Mouse (Mus musculus) gastrocnemius, postnatal 10 days (tissue): Measurements from ENCODE around the gene Sh3bgrl. TPM values are rescaled to one million over a fixed set of nuclear protein-coding genes. Genes with fewer than 3 reads are reported as not detected.

Experiments used
- DNase-seq: peaks from one replicate; pipeline ENCODE4 v3.0.0; 2021; ENCODE audit warnings: mixed read lengths
- total RNA-seq, 2 experiments: library from RNA; stranded (reverse); gene quantifications; 2 replicates each; pipeline ENCODE4 v1.2.3; 2021

Gene Sh3bgrl
- total RNA-seq, 2 experiments from 2014 or later = 32.4 to 41.3 TPM

DNA sequence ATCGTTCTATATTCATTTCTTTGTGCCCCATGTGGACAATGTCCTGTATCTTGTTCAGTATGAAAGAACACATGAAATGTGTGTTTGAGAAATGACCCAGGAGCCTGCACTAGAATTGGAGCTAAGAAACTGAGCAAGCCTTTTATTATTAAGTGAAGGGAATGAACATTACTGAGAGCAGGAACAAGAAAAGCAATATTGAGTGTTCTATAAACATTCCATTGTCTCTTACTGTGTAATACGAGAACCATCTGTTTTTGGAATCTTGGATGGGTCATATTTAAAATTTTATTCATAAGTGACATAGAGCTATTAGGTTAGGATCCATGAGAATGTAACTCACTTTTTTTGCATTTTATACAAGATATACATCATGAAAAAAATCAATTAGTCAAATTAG lies 36.7 kb downstream of the Sh3bgrl start:
- DNase-seq = no peak

DNA sequence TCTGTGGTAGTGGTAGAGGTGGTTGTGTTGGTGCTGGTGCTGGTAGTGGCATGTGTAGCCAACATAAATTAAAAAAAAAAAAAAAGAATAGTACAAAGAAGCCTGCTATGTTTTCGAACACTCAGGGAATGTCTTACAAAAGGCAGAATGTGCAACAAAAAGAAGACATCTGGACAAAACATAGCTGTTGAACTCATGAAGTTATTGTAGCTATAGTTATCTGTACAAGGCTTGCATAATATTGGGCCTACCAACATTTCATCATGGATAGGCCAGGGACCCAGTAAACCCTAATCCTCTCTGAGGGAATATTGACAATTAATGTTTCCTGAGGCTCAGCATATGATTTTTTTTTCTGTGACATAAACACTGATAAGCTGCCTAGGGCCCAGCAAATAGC lies 37.3 kb downstream of the Sh3bgrl start:
- no peak for DNase-seq

DNA sequence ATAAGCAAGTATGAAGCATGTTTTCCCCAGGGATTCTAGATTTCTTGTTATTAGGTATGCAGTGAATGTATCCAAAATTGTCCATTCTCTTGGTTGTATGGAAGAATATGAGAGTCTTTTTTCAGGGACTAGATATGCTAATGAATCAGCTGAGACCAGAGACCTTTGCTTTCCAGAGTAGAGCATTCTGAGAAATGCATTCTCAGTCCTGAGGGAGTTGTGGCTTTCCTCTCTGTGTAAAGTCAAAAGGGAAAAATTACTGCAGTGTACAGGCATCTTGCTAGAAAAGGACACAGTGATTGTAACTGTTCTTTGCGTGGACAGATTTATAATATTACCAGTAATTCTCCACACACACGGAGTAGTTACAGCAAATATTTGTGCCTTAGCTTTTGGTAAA lies 38.3 kb downstream of the Sh3bgrl start:
- no peak for DNase-seq

DNA sequence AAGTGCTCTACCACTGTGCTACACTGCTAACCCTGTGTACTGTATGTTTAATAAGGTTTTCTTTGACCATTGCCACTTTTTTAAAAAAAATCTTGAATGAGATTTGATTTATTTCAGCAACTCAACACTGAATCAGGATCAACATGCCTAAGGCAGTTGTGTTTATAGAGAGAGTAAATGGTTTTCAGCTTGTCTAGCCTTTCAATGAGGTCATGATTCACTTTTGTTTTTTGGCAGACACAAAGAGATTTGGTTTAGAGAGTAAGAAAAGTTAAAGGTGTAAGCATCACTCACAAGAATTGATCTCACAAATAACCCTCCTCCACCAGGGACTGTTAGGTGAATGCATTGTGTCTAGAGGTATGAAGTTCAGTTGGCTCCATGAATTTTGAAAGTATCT lies 41.1 kb downstream of the Sh3bgrl start:
- no peak for DNase-seq

DNA sequence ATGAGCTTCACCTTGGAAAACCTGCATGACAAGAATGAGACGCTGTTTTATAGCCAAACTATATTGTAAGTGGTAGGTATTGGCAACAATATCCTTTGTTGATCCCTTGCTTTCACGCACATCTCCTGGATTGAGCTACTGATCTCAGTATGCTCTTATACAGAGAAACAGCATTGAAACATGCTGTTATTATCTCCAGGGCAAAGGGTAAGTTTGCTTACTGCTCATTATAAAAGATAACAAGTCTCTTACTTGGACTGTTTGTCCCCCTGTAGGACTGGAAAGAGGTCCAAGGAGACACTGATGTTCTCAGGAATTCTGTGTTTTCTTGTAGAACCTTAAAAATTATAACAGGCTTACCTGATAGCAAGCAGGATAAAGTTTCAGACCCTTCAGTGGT lies 41.7 kb downstream of the Sh3bgrl start:
- no peak for DNase-seq

DNA sequence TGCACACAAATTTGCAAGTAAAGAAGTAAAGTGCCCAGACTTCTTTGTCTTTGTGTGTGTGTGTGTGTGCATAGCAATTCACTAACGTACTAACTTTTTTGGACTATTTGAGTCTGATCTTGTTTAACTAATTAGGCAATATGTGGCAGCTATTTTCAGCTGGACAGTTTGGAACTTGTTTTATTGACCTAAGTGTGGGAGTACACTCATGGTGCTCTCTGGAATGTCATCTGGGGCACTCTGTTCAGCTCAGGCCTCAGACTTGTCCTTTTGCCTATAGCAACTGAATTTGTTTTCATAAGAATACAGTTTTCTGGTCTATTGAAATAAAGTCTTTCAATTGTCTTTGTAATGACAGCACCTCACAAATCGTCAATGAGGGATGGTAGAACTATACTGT lies 42.1 kb downstream of the Sh3bgrl start:
- DNase-seq = no peak

DNA sequence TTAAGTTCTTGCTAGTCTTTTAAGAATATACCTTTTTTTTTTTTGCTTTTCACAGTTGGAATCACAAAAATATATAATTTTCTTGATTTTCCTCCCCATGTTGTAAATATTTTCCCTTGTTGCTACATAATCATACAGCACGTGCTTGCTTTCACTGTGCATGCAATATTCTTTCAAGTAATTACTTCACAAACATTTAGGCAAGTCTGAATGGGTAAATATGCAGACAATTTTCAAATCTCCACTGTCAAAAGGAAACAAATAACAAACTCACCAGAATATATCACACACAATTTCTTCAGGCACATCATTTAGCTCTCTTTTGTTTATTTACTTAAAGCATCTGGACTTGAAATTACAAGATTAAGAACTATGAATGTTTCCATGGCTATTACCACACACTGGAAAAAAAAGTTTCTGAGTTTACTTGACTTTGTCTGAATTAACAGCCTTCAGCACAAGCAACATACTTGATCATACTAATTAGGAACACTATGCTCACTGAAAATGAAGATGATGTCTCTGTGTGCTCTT lies 46.2 kb downstream of the Sh3bgrl start:
- no peak for DNase-seq

DNA sequence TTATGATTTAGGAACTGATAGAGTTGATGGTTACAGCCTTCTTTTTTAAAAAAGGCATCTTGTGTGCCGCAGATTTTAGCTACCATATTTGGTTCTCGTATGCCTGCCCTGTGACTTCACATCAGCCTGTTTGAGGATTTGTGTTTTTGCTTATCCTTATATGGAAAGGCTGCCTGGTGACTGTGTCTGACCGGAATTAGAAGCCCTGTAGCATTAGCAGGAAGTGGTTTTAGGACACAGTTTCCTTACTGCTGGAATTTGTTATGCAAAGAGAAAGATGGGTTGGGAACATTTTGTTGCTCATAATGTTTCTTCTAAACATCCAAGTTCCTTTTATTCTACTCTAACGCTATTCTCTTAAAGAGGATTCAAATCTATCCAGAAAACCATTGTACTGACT lies 47.1 kb downstream of the Sh3bgrl start:
- no peak for DNase-seq

DNA sequence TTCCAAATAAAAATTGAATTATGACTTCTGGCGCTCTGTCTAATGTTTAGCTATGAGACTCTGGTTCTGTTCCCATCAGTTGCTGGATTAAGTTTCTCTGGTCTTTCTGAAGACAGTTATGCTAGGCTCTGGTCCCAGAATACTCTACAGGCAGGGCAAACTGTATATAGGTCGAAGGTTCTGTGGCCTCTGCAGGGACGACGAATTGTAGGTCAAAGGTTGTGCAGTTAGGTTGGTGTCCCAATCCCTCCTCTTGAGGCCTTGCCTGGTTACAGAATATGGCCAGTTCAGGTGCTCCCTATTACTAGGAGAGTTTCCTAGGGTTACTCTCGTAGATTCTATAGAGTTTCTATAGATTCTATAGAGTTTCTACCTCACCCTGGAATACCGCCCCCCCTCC lies 50.6 kb downstream of the Sh3bgrl start:
- no peak for DNase-seq

DNA sequence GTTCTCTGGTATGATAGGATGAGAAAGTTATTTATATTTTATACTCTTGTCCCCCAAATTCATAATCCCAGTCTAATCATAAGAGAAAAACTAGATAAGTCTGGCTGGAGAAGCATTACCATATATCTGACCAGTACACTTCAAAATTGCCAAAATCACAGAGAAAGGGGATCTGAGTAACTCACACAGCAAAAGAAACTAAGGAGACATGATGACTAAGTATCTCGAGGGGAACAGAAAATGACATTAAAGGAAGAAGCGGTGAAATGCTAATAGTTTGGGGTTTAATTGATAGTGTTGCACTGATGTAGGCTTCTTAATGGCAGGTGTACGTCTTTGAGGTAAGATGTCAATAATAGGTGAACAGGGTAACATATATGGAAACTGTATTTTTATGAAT lies 51.9 kb downstream of the Sh3bgrl start:
- no peak for DNase-seq

DNA sequence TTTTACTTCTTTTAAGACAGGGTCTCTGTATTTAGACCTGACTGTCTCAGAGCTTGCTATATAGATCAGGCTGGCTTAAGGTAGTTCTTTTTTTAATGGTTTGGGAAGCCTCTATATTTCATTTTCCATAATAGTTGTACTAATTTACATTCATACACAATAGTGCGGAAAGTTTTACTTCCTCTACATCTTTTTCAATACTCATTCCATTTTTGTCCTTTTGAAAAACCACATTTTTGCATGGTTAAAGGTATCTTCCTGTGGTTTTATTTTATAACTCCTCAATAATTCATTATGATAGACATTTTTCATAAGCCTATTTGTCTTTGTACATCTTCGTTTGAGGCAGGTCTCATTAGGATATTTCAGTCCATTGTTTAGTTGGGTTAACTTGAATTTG lies 56.1 kb downstream of the Sh3bgrl start:
- no peak for DNase-seq

DNA sequence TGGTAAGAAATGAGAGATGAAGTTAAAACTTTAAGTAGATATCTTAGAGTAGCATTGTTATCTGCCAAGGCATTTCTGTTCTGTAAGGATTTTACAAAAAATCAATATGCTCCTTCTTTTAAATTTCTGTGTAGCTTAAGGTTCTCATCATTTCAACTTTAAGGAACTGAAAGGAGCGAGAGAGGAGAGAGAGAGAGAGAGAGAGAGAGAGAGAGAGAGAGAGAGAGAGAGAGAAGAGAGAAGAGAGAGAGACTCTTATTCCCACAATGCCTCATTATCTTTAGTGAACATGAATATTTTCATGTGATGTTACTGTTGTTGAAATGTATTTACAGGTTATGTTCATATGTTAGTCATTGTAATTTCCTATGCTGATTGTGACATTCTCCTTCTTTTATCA lies 65.2 kb downstream of the Sh3bgrl start:
- DNase-seq = no peak

DNA sequence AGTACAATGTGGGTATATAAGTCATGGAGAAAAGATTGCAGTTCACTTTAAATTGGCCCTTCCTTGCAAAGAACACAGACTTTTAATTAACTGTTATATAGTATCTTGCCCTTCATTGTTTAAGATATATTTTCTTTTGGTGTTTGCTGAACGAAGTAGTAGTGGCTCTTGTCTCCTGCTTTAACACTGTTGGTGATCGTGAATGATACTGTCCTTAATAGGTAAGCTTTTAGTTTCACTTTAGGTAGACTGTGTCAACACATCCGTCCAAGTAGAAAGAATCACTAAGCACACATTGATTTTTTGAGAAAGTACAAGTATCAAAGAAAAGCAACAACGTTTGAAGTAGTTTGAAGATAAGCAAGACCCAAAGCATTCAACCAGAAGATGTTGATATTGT lies 65.7 kb downstream of the Sh3bgrl start:
- no peak for DNase-seq

DNA sequence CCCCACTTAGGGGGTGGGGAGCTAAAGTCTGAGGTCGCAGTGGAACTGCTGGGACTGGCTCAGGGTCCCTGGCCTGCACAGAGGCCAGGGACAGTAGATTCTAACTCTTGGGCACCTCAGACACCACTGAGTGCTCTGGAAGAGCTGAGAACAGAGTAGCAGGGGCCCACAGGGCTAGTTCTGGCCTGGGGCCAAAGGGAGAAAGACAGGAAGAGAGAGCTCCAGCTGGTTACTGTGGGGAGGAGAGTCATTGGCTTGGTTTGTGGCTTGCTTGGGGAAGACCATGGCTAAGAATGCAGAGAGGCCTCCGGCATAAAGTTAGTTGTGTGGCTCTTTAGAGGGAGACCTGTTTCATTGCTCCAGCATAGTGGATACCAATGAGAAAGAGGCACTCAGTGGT lies 79.9 kb downstream of the Sh3bgrl start:
- peak; percentile 4 for DNase-seq

DNA sequence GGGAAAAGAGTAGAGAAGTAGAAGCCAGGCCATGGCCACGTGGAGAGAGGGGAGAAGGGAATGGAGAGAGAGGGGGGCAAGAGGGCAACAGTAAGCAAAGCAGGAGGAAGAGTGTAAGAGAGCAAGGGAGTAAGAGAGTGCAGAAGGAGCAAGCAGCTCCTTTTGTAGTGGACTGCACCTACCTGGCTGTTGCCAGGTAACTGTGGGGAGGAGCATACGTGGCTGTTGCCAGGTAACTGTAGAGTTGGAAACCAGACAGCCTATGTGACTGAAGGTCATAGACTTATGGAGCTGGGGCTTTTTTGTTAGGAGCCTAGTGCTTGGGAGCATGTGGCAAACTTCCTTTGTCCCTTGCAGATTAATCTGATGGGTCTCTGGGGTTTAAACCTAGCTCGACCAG lies 80.3 kb downstream of the Sh3bgrl start:
- no peak for DNase-seq

DNA sequence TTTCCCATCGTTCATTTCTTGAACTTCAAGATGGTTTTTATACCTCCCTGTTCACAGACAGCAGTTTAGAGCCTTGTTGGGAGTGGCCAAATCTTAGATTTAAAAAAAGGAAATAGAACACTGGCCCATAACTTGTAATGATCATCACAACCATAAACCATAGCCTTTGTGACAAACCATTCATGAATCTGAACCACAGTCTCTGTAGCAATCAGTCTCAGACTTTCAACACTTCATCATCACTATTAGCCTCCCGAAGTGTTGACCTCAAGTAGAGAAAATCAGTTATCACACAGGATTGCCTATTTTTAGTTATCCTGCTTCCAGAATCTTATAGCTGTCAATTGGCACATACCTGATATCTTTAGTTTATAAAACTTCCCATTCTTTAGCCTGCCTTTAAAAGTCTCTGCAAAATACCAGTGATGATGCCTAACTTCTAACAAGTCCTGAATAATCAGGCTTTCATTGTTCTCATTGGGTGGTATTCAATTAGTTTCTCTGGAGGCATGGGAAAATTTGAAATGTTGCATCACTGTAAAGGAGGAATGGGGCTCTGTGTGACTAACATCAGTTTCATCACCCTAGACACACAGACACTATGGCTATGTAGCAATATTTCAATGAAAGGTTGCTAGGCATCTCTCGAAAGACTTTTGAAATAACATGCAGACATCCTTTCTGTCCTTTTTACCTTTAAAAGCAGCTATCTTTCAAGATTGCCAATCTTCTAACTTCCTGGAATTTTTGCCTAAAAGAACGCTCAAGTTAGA lies 89.7 kb downstream of the Sh3bgrl start:
- DNase-seq = no peak

DNA sequence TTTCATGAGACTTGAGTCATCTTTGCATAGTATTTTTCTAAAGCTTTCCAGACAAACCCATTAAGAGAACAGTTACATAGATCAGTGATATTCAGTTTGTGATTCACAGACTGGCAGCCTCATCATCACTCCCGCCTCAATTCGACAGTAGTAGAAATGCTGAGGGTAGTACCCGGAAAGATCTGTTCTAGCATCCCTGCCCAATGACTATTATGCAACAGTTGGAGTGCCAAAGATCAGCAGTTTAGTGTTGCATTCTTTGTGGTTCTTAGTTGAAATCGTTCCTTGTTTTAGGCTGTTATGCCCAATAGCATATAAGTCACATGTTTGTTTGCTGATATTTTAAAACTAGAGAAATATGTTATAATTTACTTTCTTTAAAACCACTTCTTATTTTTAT lies 94.4 kb downstream of the Sh3bgrl start:
- DNase-seq = no peak

DNA sequence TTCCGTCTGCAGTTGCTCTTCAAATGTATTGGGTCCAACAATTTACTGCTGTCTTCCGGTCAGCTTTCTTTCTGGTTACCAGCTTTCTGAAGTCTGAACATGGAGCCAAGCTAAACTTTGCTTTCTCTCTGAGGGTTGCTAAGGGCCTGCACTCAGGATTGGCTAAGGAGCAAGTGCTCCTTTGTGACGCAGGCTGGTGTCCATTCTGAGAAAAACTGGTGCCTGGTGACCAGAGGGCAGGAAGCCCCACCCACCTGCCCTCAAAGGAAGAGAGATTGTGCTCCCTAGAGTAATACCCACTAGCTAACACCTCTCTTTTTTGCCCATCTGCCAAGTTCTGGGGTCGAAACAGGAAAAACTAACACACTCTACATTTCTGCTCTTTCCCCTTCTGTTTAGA lies 95.8 kb downstream of the Sh3bgrl start:
- DNase-seq = no peak

DNA sequence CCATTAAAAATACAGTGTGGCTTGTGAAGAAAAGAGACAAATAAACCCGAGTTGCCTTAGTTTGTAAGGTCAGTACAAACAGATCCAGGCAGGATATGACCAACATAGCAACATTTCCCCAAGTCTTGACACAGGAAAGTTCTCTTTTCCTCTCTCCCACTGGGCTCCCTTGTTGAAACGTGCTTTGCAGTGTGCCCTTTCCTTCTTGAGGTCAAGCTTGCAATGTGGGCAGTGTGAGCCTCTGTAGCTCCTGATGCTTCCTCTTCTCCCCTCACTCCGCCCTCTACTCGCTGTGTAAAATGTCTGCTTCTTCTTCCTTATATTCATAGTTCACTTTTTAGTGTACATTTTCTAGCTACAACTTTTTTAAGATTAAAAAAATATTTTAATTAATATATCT lies 96.3 kb downstream of the Sh3bgrl start:
- DNase-seq = no peak

DNA sequence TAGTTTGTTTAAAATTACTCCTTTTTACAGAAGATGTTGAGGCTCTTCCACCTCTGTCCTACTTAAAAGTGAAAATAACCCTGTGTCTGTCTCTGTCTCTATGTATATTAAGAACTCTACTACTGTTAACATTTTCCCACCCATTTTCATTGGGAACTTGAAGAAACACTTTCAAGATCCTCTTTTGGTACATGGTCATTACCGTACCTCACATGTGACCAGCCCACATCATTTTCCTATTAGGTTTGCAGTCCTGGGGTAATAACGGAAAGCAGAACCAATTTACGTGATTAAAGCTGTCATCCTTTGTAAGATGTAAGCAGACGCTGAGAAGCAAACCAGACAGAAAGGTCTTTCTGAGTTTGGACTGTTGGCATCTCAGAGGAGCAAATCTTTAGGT lies 101.3 kb downstream of the Sh3bgrl start, which contains the start of gene Gm6377:
Gene Gm6377 (plus strand): TSS at position 289 of the 400 bp plus-strand sequence.
- no peak for DNase-seq

DNA sequence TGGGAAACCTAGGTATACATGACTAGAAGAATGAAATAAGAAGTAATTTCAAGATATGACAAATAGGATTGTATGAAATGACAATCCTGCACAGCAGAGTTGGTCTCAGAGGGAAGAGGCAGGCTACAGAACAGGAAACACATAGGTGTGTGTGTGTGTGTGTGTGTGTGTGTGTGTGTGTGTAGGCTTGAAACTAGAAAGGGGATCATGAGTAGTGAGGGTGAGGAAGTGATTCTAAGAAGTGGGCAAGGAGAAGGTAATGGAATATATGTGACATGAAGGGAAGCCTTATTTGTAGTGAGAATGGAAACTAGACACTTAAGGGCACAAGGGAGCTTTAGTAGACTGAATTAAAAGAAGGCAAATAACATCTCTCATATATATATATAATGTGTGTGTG lies 112.7 kb downstream of the Sh3bgrl start:
- DNase-seq = no peak

DNA sequence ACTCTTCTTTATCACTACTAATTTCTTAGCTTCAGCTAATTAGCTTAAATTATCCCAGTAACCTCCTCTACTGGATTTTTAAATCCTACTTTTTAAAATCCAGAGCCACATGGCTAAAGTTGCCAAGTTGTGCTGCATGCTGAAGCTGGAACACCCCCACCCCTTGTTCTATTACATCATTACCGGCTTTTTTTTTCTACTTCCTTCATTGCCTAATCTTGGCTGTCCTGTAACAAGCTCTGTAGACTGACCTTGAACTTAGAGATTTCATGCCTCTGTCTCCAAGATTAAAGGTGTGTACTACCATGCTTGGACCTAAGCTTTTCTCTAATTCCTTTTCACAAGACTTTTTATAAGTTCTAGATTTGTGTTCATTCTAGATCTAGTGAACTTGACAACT lies 133.6 kb downstream of the Sh3bgrl start:
- DNase-seq = no peak

DNA sequence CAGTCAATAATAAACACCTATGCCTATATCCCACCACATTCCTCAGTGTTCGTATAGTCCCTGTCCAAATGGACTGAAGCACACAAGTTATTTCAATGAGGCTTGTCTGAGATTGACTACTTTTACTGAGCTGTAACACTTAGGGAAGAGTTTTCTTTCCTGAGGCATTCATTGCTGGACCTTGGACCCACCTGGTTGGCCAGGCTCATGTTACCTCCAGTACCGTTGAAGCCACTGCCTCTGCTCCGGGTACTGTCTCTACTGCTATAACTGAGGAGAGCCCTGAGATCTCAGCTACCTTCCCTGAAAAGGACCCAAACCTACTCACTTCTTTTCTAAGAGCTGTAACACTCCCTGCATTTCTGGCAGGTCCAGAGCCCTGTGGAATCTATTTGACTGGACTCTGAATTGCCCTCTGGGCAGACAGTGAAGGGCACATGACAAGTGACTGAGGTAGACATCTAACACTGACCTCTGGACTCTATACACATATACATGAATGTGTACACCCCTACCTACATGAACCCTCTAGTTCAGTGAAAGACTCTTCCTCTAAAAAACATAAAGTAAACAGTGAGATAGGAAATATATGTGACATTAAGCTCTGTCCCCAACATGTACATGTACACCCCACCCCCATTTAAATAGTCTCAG lies 140.3 kb downstream of the Sh3bgrl start:
- no peak for DNase-seq

DNA sequence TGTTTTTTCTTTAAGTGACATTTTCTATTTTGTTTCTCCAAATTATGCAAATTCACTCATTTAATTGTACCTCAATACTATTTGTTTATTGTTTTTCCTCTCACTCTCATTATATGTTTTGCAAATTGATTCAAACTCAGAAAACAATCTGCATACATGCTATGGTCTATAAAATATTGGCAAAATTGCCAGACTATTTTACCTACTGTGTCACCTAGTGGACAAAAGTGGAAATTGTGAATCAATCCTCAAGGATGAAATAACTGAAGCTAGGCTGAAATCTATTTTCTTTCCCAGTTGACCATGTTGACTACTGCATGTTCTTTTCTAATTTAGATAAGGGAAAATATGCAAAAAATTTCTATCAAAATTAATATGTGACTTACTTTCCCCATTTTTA lies 143.0 kb downstream of the Sh3bgrl start:
- no peak for DNase-seq
